Mouse (Mus musculus): ENCODE data around the gene Ppp1r9a. TPM values are rescaled to one million over a fixed set of nuclear protein-coding genes. Genes with fewer than 3 reads are reported as not detected.
"Not testable (repeated sequence)": the region's sequence is repeated elsewhere in the genome, so short reads cannot be mapped to it uniquely, and the experiment has no call there.

Ppp1r9a gene
- polyA plus RNA-seq (2012; rRNA removed): 22.2 and 32.7 TPM in 2 replicates

GRCm38 (mm10) chr6:4902674-4903324, at the start of gene Ppp1r9a:
TSS of gene Ppp1r9a (plus strand) at chr6:4902917.
- DNase-seq (ENCODE audit: low read depth): peak; percentile 77
- TF ChIP-seq CTCF (IDR thresholded peaks at IDR 0.05; ENCODE audit: borderline replicate concordance, extremely low read depth, insufficient read depth, insufficient read length) (peak; percentile 30), POLR2A (IDR thresholded peaks at IDR 0.05; ENCODE audit: borderline replicate concordance, extremely low read depth, insufficient read depth, insufficient read length, poor library complexity, severe bottlenecking) (no peak; the same call in 1 of the 2 replicates)

GRCm38 (mm10) chr6:4855236-4855635, 47.5 kb upstream of the Ppp1r9a start:
- DNase-seq (ENCODE audit: low read depth): no peak
- TF ChIP-seq CTCF (IDR thresholded peaks at IDR 0.05; ENCODE audit: borderline replicate concordance, extremely low read depth, insufficient read depth, insufficient read length) (no peak), POLR2A (IDR thresholded peaks at IDR 0.05; ENCODE audit: borderline replicate concordance, extremely low read depth, insufficient read depth, insufficient read length, poor library complexity, severe bottlenecking) (no peak)

GRCm38 (mm10) chr6:4856919-4857318, 45.8 kb upstream of the Ppp1r9a start:
- no peak for TF ChIP-seq CTCF (IDR thresholded peaks at IDR 0.05; ENCODE audit: borderline replicate concordance, extremely low read depth, insufficient read depth, insufficient read length)
- TF ChIP-seq POLR2A (IDR thresholded peaks at IDR 0.05; ENCODE audit: borderline replicate concordance, extremely low read depth, insufficient read depth, insufficient read length, poor library complexity, severe bottlenecking): no peak
- no peak for DNase-seq (ENCODE audit: low read depth)

GRCm38 (mm10) chr6:4884316-4884715, 18.4 kb upstream of the Ppp1r9a start:
- no peak for DNase-seq (ENCODE audit: low read depth)

GRCm38 (mm10) chr6:4889544-4889943, 13.2 kb upstream of the Ppp1r9a start:
- no peak for DNase-seq (ENCODE audit: low read depth)
- no peak for TF ChIP-seq CTCF (IDR thresholded peaks at IDR 0.05; ENCODE audit: borderline replicate concordance, extremely low read depth, insufficient read depth, insufficient read length)
- TF ChIP-seq POLR2A (IDR thresholded peaks at IDR 0.05; ENCODE audit: borderline replicate concordance, extremely low read depth, insufficient read depth, insufficient read length, poor library complexity, severe bottlenecking): no peak

More at GRCm38 (mm10) chr6:4884316-4884715, 18.4 kb upstream of the Ppp1r9a start:
- TF ChIP-seq CTCF (IDR thresholded peaks at IDR 0.05; ENCODE audit: borderline replicate concordance, extremely low read depth, insufficient read depth, insufficient read length) (no peak), POLR2A (IDR thresholded peaks at IDR 0.05; ENCODE audit: borderline replicate concordance, extremely low read depth, insufficient read depth, insufficient read length, poor library complexity, severe bottlenecking) (no peak)

- no peak for DNase-seq (ENCODE audit: low read depth)
- TF ChIP-seq POLR2A (IDR thresholded peaks at IDR 0.05; ENCODE audit: borderline replicate concordance, extremely low read depth, insufficient read depth, insufficient read length, poor library complexity, severe bottlenecking) (no peak), CTCF (IDR thresholded peaks at IDR 0.05; ENCODE audit: borderline replicate concordance, extremely low read depth, insufficient read depth, insufficient read length) (no peak)
These were observed 10.3 kb upstream of the Ppp1r9a start for GRCm38 (mm10) chr6:4892417-4892816.

- DNase-seq (ENCODE audit: low read depth): not testable (repeated sequence)
These were observed 9.4 kb upstream of the Ppp1r9a start for GRCm38 (mm10) chr6:4893312-4893711.

GRCm38 (mm10) chr6:4899906-4900305, 2.8 kb upstream of the Ppp1r9a start:
- no peak for DNase-seq (ENCODE audit: low read depth)
- TF ChIP-seq POLR2A (IDR thresholded peaks at IDR 0.05; ENCODE audit: borderline replicate concordance, extremely low read depth, insufficient read depth, insufficient read length, poor library complexity, severe bottlenecking) (no peak), CTCF (IDR thresholded peaks at IDR 0.05; ENCODE audit: borderline replicate concordance, extremely low read depth, insufficient read depth, insufficient read length) (no peak)

GRCm38 (mm10) chr6:4903325-4904054, 773 bp downstream of the Ppp1r9a start:
- peak; percentile 76 for DNase-seq (ENCODE audit: low read depth)
- TF ChIP-seq POLR2A (IDR thresholded peaks at IDR 0.05; ENCODE audit: borderline replicate concordance, extremely low read depth, insufficient read depth, insufficient read length, poor library complexity, severe bottlenecking): peak; percentile 51; the same call in 1 of the 2 replicates
- no peak for TF ChIP-seq CTCF (IDR thresholded peaks at IDR 0.05; ENCODE audit: borderline replicate concordance, extremely low read depth, insufficient read depth, insufficient read length)

- TF ChIP-seq POLR2A (IDR thresholded peaks at IDR 0.05; ENCODE audit: borderline replicate concordance, extremely low read depth, insufficient read depth, insufficient read length, poor library complexity, severe bottlenecking) (no peak), CTCF (IDR thresholded peaks at IDR 0.05; ENCODE audit: borderline replicate concordance, extremely low read depth, insufficient read depth, insufficient read length) (no peak)
- DNase-seq (ENCODE audit: low read depth): peak; percentile 73
These were observed 1.3 kb downstream of the Ppp1r9a start for GRCm38 (mm10) chr6:4904055-4904450.

GRCm38 (mm10) chr6:4910042-4910634, 7.4 kb downstream of the Ppp1r9a start:
- TF ChIP-seq POLR2A (IDR thresholded peaks at IDR 0.05; ENCODE audit: borderline replicate concordance, extremely low read depth, insufficient read depth, insufficient read length, poor library complexity, severe bottlenecking) (no peak), CTCF (IDR thresholded peaks at IDR 0.05; ENCODE audit: borderline replicate concordance, extremely low read depth, insufficient read depth, insufficient read length) (no peak)
- peak; percentile 34 for DNase-seq (ENCODE audit: low read depth)
